Mouse (Mus musculus) forelimb bud, embryonic 11.5 days (tissue): ENCODE results near the gene Ugt1a7c.
"Not testable (repeated sequence)": the region's sequence is repeated elsewhere in the genome, so short reads cannot be mapped to it uniquely, and the experiment has no call there.

ENCODE experiments used
- DNase-seq: peaks from one replicate; pipeline ENCODE4 v3.0.0-alpha.2; 2012; ENCODE audit warnings: low read depth, low spot score

Gene Ugt1a7c

DNA sequence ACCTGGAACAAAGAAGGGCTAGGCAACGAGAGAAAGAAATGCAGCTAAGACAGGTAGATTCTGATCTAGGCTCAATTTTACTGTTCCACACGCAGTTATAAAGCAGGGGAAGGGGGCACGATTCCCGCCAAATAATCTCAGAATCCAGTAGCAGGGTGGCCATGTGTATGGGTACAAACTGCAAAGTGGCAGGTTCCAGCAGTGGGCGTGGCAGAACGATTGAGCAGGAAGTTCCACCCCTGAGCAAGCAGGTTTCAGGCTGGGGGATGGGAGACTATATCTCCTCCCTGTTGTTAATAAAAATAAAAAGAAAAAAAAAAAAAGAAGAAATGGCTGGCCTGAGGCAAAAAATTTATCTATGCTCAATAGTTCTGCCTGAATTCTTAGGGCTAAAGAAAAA lies 17.9 kb downstream of the Ugt1a7c start:
- DNase-seq = not testable (repeated sequence)

DNA sequence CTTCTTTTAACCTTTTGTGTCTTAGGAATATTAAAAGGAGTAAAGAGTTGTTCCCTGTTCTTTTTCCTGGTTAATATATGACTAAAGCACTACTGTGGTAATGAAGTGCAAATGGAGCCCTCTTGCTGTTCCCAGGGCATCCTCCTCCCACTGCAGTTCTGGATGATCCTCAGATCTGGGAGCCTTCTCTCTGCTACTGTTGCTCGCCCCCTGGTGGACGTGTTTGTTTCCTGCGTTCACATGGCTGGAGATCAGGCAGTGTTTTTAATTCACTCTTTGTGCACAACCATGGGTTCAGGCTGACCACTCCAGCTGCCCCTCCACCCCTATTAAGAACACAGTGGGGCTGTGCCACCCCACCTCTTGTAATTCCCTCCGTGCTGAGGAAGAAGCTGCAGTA lies 25.7 kb downstream of the Ugt1a7c start:
- not testable (repeated sequence) for DNase-seq

DNA sequence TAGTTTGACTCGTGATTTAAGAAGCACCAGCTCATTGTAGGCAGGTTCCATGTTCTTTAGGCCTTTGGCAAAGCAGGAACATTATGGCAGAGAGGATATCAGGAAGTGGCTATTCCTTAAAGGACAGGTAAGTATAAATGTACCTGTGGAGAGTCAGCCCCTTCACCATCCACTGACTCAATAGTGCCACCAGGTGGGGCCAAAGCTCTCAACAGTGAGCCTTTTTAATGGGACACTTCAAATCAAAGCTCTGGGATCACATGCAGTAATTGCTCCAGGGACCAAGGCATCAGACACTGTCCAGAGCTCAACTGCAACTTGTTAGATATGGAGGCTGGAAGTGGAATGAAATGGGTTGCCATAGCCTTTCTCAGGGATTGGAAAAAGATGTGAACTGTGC lies 26.7 kb downstream of the Ugt1a7c start:
- not testable (repeated sequence) for DNase-seq

DNA sequence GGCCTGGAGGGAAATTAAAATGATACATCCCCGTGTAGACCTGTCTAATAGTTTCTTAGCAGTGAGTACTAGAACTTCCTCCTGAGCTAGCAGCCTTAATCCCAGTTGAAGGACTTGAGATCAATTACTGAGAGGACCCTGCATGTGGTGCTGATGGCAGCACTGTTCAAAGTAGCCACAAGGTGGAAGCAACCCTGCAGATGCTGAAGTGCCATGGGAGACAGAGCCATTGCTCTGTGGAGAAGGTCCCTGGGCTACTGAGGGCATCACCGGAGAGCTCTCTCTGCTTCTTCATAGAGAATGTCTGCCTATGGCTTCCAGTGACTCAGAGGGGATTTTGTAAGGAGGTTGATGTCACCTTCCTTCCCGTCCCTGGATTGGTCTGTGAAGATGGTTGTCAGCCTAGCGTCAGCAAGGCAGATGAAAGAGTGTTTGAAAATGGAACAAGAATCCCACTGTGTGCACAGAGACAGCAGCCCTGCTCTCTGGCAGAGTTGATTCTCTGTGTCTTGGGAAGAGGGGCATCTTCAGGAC lies 31.0 kb downstream of the Ugt1a7c start:
- not testable (repeated sequence) for DNase-seq

DNA sequence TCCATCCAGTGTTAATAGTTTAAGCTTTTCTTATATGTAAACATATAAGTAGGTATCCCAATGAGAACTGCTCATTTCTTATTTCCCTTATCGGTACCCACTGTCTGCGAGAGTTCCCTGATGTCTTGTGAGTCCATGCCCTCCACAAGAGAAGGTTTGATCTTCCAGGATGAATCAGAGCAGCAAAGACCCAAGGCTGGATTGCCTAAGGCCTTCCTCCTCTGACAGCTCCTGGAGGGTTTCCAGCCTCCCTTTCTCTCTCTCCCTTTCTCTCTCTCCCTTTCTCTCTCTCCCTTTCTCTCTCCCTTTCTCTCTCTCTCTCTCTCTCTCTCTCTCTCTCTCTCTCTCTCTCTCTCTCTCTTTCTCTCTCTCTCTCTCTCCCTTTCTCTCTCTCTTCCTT lies 34.2 kb downstream of the Ugt1a7c start:
- not testable (repeated sequence) for DNase-seq

DNA sequence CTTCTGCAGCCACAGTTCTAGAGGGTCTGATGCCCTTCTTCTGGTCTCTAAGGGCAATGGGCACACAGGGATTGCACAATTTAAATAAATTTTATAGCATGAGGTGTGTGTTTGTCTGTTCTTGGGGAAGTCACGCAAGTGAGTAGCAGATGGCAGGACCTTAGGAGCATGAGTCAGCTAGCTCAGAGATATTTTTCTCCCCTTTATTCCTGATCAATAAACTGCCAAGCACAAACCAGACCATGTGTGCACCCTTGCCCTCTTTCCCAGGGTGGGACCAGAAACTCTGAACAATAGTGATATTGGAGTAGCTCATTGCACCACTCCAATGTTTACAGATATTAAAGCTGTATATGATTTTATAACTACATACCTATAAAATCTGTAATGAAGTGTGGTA lies 35.4 kb downstream of the Ugt1a7c start:
- not testable (repeated sequence) for DNase-seq

DNA sequence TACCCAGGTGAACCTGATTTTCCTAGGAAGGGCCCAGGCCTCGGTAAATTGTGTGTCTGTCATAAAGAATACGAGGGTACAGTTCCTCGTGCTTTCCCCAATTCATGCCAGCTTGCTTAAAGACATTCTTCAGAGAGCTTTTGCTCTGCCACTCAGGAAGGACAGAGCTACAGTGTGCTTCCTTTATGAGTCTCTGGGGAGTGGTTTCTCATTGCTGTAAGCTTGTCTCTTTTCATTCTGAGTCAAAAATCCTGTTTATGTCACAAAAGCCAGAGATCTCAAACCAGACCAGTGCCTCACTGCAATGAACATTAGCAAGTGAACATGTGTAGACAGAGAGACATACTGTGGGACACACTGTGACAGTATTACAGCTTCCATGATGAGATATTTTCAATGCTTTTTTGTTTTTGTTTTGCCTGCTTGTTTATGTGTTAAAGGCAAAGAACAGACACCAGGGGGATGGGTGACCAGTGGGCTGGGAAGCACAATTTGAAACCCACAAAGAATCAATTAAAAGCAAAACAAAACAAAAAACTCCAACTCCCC lies 39.1 kb downstream of the Ugt1a7c start:
- no peak for DNase-seq

DNA sequence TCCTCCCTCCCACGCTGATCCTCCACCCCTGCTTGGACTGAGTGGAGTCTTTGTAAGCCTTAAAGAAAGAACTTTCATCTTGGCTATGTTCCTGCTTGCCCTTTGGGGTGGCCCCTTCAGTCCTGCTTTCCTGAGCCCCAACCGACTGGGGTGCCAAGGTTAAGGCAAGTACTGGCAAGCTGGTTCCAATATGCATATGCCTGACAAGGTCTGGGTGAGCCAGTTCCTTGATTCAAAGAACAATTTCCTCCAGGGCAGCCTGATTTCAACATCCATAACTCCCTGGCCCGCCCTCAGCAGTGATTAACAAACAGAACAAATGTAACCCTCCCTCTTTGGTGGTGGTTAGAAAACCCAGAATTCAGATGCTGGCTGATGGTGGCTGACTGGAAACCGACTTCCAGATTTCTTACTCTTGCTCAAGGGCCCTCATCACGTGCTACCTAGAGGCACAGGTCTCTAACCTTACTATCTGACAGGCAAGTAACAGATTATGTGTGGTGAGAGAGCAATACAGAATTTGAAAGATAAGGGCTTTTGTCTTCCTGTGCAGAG lies 39.7 kb downstream of the Ugt1a7c start, which contains the start of gene Ugt1a6a:
Gene Ugt1a6a, plus strand, starts transcription at position 353 of the 555 bp plus-strand sequence.
- not testable (repeated sequence) for DNase-seq

DNA sequence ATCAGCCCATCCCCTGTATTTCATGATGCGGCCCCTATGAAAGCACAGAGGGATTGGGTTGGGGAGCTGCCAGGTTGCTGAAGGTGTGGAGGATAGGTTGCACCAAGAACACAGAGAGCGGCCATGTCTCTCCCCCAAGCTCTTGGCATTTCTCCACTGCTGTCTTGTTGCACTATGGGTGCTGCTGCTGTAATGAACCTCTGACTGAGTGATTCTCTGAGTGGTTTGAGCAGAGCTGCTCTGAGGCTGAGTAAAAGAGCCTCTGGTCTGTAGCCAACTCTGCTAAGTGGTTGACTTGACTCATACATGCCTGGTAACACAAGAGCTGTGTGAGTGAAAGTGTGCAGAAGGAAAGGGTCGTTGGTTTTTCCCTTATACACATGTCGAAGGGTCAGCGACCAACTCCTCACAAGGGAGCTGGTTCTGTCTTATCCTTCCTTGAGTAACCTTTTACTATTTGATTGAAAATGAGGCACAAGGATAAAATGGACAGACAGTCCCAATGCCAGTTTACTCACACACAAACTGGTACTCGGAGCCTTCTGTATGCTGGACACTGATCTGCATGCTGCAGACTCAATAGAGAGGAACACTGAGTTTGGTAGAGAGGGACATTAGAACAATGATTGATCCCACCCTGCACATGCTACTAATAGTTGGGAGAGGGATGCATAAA lies 40.5 kb downstream of the Ugt1a7c start:
- not testable (repeated sequence) for DNase-seq

DNA sequence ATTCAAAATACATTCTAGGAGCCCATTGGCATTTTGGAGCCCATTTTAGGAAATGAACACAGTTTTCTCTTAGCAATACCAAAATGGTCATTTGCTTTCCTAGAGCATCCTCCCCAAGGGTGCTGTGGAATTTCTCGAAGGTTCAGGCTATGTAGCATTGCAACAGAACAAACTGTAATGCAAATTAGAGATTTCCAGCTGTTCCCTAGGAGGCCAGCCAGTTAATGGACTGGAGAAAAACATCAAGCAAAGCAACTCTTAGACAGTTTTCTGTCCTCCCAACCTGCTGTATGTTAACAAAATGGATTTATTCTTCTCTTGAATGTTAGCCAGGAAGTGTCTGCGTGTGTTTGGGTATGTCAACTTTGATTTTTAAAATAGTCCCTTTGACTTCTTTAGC lies 41.8 kb downstream of the Ugt1a7c start:
- no peak for DNase-seq

DNA sequence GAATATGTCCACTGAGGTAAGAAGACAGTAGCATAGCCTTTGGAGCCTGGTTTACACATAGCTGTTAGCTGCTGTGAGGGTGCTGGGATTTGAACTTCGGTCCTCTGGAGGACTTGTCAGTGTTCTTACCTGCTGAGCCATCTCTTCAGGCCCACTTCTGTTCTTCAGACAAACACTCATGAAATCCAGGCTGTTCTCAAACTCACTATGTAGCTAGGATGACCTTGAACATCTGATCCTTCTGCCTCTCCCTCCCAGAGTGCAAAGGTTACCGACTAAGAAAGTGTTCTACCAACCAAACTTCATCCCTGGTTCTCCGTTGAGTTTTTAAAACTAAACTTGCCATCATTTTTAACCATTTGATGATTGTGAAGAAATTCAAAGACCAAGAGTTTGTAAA lies 42.4 kb downstream of the Ugt1a7c start:
- DNase-seq = no peak

DNA sequence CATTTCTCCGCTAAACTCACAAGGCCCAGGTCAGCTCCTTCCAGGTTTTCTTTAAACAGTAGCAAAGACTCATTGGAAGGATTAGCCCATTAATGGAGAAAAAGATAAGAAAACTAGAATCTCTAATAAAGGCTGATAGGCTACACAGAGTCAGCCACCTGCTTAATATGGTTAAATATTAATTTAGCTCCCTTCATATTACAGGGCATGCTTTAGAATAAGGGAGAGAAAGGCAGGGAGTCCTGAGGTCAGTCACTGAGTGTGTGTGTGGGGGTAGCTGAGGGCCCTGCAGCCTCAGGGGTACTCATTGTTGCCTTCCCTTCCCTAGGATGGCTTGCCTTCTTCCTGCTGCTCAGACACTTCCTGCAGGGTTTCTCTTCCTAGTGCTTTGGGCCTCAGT lies 43.3 kb downstream of the Ugt1a7c start:
- DNase-seq = no peak

DNA sequence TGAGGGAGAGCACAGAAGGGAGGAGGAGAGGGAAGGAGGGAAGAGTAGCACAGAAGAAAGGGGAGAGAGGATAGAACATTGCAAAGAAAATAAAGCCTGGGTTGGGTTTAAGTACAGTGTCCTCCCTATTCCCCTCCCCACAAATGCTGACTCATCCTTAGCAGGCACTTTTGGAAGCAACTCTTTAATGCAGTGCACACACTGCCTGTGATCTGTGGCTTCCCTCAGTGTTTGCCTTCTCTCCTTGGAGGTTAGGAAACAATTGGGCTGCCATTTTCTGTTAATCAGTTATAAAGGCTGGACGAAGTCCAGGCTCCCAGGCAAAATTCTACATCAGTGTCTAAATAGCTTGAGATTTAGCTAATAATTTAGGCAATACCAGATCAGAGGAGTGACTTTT lies 45.6 kb downstream of the Ugt1a7c start:
- DNase-seq = not testable (repeated sequence)

DNA sequence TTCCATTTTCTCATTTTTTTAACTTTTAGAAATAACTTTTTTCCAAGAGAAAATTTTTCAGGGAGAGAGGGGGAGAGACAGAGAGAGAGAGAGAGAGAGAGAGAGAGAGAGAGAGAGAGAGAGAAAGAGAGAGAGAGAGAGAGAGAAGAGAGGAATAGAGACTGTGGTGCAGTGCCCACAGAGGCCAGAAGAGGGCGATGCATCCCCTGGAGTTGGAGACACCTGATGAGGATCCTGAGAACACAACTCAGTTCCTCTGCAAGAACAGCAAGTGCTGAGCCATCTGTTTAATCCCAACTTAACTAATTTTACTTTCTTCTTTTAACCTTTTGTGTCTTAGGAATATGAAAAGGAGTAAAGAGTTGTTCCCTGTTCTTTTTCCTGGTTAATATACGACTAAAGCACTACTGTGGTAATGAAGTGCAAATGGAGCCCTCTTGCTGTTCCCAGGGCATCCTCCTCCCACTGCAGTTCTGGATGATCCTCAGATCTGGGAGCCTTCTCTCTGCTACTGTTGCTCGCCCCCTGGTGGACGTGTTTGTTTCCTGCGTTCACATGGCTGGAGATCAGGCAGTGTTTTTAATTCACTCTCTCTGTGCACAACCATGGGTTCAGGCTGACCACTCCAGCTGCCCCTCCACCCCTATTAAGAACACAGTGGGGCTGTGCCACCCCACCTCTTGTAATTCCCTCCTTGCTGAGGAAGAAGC lies 49.3 kb downstream of the Ugt1a7c start:
- DNase-seq = not testable (repeated sequence)

DNA sequence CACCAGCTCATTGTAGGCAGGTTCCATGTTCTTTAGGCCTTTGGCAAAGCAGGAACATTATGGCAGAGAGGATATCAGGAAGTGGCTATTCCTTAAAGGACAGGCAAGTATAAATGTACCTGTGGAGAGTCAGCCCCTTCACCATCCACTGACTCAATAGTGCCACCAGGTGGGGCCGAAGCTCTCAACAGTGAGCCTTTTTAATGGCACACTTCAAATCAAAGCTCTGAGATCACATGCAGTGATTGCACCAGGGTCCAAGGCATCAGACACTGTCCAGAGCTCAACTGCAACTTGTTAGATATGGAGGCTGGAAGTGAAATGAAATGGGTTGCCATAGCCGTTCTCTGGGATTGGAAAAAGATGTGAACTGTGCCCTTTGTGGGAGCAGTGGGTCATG lies 50.4 kb downstream of the Ugt1a7c start:
- DNase-seq = peak; percentile 23

DNA sequence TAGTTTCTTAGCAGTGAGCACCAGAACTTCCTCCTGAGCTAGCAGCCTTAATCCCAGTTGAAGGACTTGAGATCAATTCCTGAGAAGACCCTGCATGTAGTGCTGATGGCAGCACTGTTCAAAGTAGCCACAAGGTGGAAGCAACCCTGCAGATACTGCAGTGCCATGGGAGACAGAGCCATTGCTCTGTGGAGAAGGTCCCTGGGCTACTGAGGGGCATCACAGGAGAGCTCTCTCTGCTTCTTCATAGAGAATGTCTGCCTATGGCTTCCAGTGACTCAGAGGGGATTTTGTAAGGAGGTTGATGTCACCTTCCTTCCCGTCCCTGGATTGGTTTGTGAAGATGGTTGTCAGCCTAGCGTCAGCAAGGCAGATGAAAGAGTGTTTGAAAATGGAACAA lies 55.3 kb downstream of the Ugt1a7c start:
- not testable (repeated sequence) for DNase-seq

DNA sequence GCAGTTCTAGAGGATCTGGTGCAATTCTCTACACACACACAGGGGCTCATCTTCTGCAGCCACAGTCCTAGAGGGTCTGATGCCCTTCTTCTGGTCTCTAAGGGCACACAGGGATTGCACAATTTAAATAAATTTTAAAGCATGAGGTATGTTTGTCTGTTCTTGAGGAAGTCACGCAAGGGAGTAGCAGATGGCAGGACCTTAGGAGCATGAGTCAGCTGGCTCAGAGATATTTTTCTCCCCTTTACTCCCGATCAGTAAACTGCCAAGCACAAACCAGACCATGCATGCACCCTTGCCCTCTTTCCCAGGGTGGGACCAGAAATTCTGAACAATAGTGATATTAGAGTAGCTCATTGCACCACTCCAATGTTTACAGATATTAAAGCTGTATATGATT lies 63.6 kb downstream of the Ugt1a7c start:
- no peak for DNase-seq

DNA sequence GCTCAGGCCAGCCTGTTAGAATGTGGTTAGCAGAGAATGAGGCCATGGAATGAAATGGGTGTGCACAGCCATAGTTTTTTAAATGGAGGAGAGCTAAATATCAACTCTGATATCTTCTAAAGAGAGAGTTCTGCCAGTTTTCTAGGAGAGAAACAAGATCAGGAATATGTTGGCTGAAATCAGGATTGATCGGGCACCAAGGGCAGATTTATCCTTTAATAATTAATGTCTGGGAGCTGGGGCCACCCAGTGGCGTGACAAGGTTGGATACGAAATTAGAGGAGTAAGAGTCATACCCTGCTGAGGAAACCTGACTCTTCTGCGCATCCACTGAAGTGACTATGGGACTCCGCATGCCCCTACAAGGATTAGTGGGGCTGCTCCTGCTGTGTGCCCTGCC lies 70.8 kb downstream of the Ugt1a7c start, which contains the start of gene Ugt1a5:
Gene Ugt1a5, plus strand, starts transcription at position 302 of the 400 bp plus-strand sequence.
- DNase-seq = no peak

DNA sequence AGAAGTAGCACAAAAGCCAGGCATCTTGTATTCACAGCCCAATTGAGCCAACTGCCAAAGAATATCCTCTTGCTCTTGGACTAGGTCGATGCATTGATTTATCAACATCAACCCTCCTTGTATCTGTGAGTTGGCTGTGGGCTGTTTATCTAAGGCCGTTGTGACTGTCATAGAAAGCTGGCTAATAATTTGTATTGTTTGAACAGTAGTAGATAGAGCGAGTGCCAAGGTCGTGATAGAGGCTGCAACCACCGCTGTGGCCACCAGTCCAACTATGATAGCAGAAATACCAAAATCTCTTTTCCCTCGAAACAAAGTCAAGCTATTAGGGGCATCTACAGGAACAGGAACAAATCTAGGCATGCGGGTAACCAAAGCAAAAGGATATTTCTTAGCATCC lies 77.3 kb downstream of the Ugt1a7c start:
- DNase-seq = not testable (repeated sequence)

DNA sequence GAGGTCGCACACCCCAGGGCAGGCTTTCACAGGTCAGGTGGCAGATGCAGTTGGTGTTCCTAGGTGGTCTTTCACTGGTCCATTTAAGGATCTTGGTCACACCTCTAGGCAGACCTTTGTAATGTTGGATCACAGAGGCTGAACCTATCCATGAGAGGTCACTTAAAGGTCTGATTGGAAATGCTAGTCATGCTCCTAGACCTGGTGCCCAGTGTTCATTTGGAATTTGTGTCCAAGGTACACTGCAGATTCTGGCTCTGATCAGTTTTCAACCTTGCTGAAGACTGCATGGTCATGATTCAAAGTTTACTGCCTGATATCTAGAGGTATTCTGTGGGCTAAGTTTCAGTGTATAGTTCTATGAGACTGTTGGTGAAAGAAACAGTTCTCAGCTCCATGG lies 84.8 kb downstream of the Ugt1a7c start:
- no peak for DNase-seq

DNA sequence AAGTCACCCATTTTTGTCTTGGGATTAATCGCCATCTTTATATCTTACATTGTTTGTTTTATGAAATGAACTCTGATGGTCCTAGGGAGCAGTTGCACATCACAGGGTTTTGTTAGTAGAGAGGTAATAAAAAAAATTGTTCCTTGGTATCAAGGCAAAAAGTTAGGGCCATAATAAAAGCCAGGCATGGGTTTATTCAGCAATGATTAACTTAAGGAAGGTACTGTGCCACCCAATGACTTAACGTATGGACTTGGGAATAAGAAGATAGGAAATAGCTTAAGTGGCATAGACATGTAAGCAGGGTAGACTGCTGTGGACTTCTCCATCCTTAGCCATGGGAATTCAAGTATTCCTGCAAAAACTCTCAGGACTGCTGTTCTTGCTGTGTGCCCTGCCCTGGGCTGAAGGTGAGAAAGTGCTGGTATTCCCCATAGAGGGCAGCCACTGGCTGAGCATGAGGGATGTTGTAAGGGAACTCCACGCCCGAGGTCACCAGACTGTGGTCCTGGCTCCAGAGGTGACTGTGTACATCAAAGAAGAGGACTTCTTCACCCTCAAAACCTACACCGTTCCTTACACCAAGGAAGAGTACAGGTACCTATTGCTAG lies 91.6 kb downstream of the Ugt1a7c start:
- DNase-seq = no peak

DNA sequence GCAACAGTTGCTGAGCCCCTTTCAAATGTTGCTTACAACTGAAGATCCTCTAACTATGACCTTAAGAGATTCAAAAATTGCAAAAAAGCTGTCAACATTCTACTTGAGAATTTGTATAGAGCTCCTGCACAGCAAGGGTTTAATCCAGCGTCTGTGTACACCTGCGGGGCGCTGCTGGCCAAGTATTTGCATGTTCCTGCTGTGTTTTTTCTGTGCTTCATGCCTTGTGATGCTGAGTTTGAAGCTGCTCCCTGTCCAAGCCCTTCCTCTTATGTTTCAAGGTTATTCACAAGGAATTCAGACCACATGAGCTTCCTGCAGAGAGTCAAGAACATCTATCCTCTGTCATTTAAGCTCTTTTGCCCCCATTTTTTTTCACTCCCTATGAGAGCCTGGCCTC lies 97.3 kb downstream of the Ugt1a7c start:
- DNase-seq = no peak
